Mouse (Mus musculus) olfactory bulb, adult 2 months (tissue): ENCODE results near the gene Vmn1r27.

ENCODE experiments used
- CTCF ChIP-seq: fragments of 200-500 bp; IDR thresholded peaks from 2 replicates; pipeline ENCODE4 v1.5.1; 2012; ENCODE audit warnings: low read depth, mild to moderate bottlenecking, low read length, moderate library complexity; ENCODE audit not compliant: insufficient read depth
- POLR2A ChIP-seq: fragments of 200-500 bp; IDR thresholded peaks from 2 replicates; pipeline ENCODE4 v1.6.1; 2012; ENCODE audit warnings: mild to moderate bottlenecking, low read depth, low read length, moderate library complexity; ENCODE audit not compliant: insufficient read depth

DNA sequence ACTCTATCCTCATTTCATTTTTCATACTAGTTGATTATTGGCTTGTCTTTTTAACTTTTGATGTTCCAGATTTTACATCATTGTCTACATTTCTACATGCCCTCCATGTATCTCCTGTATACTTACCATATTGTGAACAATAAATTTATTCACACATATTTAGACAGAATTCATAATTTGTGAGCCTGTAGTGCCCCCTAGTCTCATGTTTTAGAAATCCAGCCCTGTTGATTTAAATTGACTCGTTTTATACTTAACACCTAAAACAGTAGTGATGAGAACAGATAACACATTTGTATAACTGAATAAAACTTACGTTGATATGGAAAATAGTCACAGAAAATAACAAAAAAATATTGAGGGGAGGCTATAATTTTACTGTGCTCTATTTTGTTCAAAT, 2.5 kb downstream of the Vmn1r27 start:
- TF ChIP-seq CTCF, result no peak
- TF ChIP-seq POLR2A, result no peak
